In the genomic region with DNA sequence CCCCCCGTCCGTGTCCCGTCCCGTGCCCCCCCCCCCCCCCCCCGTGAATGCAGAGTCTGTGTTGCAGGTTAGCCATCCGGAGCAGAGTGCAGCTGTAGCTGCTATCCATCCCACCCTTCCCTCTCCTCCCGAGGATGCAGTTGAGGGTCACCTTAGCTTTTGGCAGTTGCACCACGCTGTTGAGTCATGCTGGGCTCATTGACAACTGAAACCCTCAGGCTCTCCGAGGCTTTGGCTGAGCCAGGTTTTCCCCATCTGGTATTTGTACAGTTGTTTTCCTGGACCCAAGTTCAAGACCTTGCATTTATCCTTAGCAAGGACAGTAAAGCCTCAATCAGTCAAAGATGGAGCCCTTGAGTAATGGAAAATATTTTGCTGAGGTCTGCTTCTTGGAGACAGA, we compare ENCODE assay signal across 16 mouse cellular contexts. TPM values are rescaled to one million over a fixed set of nuclear protein-coding genes. Genes with fewer than 3 reads are reported as not detected.
DNase-seq lines count a peak whose midpoint lies in the region; ATAC-seq and TF ChIP-seq lines count a peak whose summit lies in the region.
"Had no signal": no experiment of that assay in that cellular context is flagged by ENCODE, and none has a peak within 500 bp of the region (broad histone marks: within the 10 kb centered on the region; RNA-seq: fewer than 3 reads in every experiment).

No protein-coding gene starts in this region.

- H3K4me3 ChIP-seq in lung, postnatal 0 days (ENCODE audit: low read depth, low read length), result no peak overlapping the region

- no peak overlapping the region for H3K4me2 ChIP-seq in lung, postnatal 0 days (replicated peaks; ENCODE audit: low read depth, low read length)

- no peak for ATAC-seq in lung, postnatal 0 days
- 0 out of 2 replicates have a peak, but pooled peaks have one; percentile 23 for ATAC-seq in granulocyte monocyte progenitor cell, adult 5-6 weeks (replicated peaks; ENCODE audit: poor library complexity, severe bottlenecking)
- 0 out of 2 replicates have a peak, but pooled peaks have one; percentile 42 for ATAC-seq in megakaryocyte progenitor cell, adult 5-6 weeks (replicated peaks; ENCODE audit: poor library complexity)

- no peaks in the 10 kb centered on the region for H3K27me3 ChIP-seq in lung, postnatal 0 days (replicated peaks; ENCODE audit: insufficient read depth, low read length)

- peak; percentile 39 for DNase-seq in lung, postnatal 0 days (ENCODE audit: low spot score)
- DNase-seq in lung, postnatal 4 days, result no peak
- DNase-seq in adrenal gland, adult 2 months, result peak; percentile 86
- DNase-seq in frontal cortex, postnatal 36 days (ENCODE audit: low spot score in 2 of 2), result no peak
- DNase-seq in B cell, adult 2 months, result no peak
- DNase-seq in layer of hippocampus, postnatal 36 days, result no peak
- DNase-seq: kidney, adult 18-20 months had no signal

- H3K27ac ChIP-seq in lung, postnatal 0 days (ENCODE audit: low read length), result no peak overlapping the region

- no peak for TF ChIP-seq EP300 in lung, postnatal 0 days (IDR thresholded peaks at IDR 0.05)

- TF ChIP-seq CTCF in lung, postnatal 0 days (IDR thresholded peaks at IDR 0.05), result no peak

- H3K36me3 ChIP-seq in lung, postnatal 0 days (ENCODE audit: insufficient read depth, low read length), result no peaks in the 10 kb centered on the region
- H3K36me3 ChIP-seq: G1E had no signal

- H3K4me1 ChIP-seq in lung, postnatal 0 days (ENCODE audit: insufficient read depth, low read depth, low read length), result no peaks in the 10 kb centered on the region

- H3K9ac ChIP-seq in lung, postnatal 0 days (replicated peaks; ENCODE audit: low read depth), result no peak overlapping the region

- 20% methylated on average over 4 of the region's 9 CpGs for WGBS in lung, postnatal 0 days

- no peaks in the 10 kb centered on the region for H3K9me3 ChIP-seq in lung, postnatal 0 days (ENCODE audit: low read length)
- H3K9me3 ChIP-seq: G1E had no signal

RNA-seq across cellular contexts. Expression of gene Cpa4, which starts 12.1 kb away (rescaled TPM):
- 0.05 and 0.07 TPM in 2 replicates for polyA plus RNA-seq in lung, postnatal 0 days (2015; fragmentation: Nextera tagmentation; extraction: Ambion mirVana)
- 1 to 10 TPM; 1.6 to 2.1 TPM for total RNA-seq in adrenal gland, adult 2 months (2021)
- 0.94 and 1.1 TPM in 2 replicates for polyA plus RNA-seq in adrenal gland, adult 2 months (2012; rRNA removed)
- total RNA-seq in granulocyte monocyte progenitor cell, adult 5-6 weeks (2014; fragmentation: Nextera tagmentation), result not detected in 2 replicates
- not detected in 2 replicates for total RNA-seq in granulocyte monocyte progenitor cell, adult 5-6 weeks (2017)
- total RNA-seq in megakaryocyte progenitor cell, adult 5-6 weeks (2015), result not detected in 2 replicates
- total RNA-seq in megakaryocyte progenitor cell, adult 5-6 weeks (2017), result not detected in 2 replicates
- total RNA-seq in layer of hippocampus, postnatal 36 days (2021), result not detected
- polyA plus RNA-seq: G1E; spleen, adult 2 months; urinary bladder, adult 2 months had no signal

RNA-seq across cellular contexts. Expression of gene Cpa2, which starts 14.7 kb away (rescaled TPM):
- polyA plus RNA-seq in lung, postnatal 0 days (2015; fragmentation: Nextera tagmentation; extraction: Ambion mirVana), result 2.7 and 3.0 TPM in 2 replicates
- under 1 TPM; 0.69 to 0.98 TPM for total RNA-seq in adrenal gland, adult 2 months (2021)
- 0.10 TPM in 1 of 2 replicates, not detected in the other for polyA plus RNA-seq in adrenal gland, adult 2 months (2012; rRNA removed)
- not detected in 2 replicates for total RNA-seq in granulocyte monocyte progenitor cell, adult 5-6 weeks (2014; fragmentation: Nextera tagmentation)
- total RNA-seq in granulocyte monocyte progenitor cell, adult 5-6 weeks (2017), result 0.30 and 1.1 TPM in 2 replicates
- total RNA-seq in megakaryocyte progenitor cell, adult 5-6 weeks (2015), result 1.3 TPM in 1 of 2 replicates, not detected in the other
- total RNA-seq in megakaryocyte progenitor cell, adult 5-6 weeks (2017), result not detected in 2 replicates
- total RNA-seq in layer of hippocampus, postnatal 36 days (2021), result 1 to 10 TPM in 1 of 2 experiments, under 1 TPM in 1; 0.92 to 2.0 TPM
- total RNA-seq: G1E had no signal
- polyA plus RNA-seq: G1E had no signal

RNA-seq across cellular contexts. Expression of gene Ssmem1, which starts 46.4 kb away (rescaled TPM):
- polyA plus RNA-seq in lung, postnatal 0 days (2015; fragmentation: Nextera tagmentation; extraction: Ambion mirVana), result 0.12 TPM in 1 of 2 replicates, not detected in the other
- total RNA-seq in adrenal gland, adult 2 months (2021), result under 1 TPM in 1 of 2 experiments, not detected in 1; 0.28 TPM
- polyA plus RNA-seq in adrenal gland, adult 2 months (2012; rRNA removed), result not detected in 2 replicates
- not detected in 2 replicates for total RNA-seq in granulocyte monocyte progenitor cell, adult 5-6 weeks (2014; fragmentation: Nextera tagmentation)
- total RNA-seq in granulocyte monocyte progenitor cell, adult 5-6 weeks (2017), result 0.21 TPM in 1 of 2 replicates, not detected in the other
- total RNA-seq in megakaryocyte progenitor cell, adult 5-6 weeks (2015), result not detected in 2 replicates
- total RNA-seq in megakaryocyte progenitor cell, adult 5-6 weeks (2017), result not detected in 2 replicates
- total RNA-seq in layer of hippocampus, postnatal 36 days (2021), result 1 to 10 TPM in 1 of 2 experiments, under 1 TPM in 1; 0.70 to 1.2 TPM
- polyA plus RNA-seq: frontal cortex, adult 2 months; G1E; spleen, adult 2 months had no signal

RNA-seq across cellular contexts. Expression of gene Tmem209, which starts 46.5 kb away (rescaled TPM):
- polyA plus RNA-seq in lung, postnatal 0 days (2015; fragmentation: Nextera tagmentation; extraction: Ambion mirVana), result 14.6 TPM in 2 replicates
- 10 to 100 TPM; 24.2 to 28.0 TPM for total RNA-seq in adrenal gland, adult 2 months (2021)
- polyA plus RNA-seq in adrenal gland, adult 2 months (2012; rRNA removed), result 32.8 and 43.3 TPM in 2 replicates
- 45.0 and 65.8 TPM in 2 replicates for total RNA-seq in granulocyte monocyte progenitor cell, adult 5-6 weeks (2014; fragmentation: Nextera tagmentation)
- total RNA-seq in granulocyte monocyte progenitor cell, adult 5-6 weeks (2017), result 34.0 and 38.2 TPM in 2 replicates
- 46.5 and 62.6 TPM in 2 replicates for total RNA-seq in megakaryocyte progenitor cell, adult 5-6 weeks (2015)
- 29.4 and 31.7 TPM in 2 replicates for total RNA-seq in megakaryocyte progenitor cell, adult 5-6 weeks (2017)
- total RNA-seq in layer of hippocampus, postnatal 36 days (2021), result 10 to 100 TPM; 19.2 to 25.2 TPM

RNA-seq across cellular contexts. Expression of gene Cpa5, which starts 54.7 kb away (rescaled TPM):
- not detected in 2 replicates for polyA plus RNA-seq in lung, postnatal 0 days (2015; fragmentation: Nextera tagmentation; extraction: Ambion mirVana)
- total RNA-seq in adrenal gland, adult 2 months (2021), result not detected
- polyA plus RNA-seq in adrenal gland, adult 2 months (2012; rRNA removed), result not detected in 2 replicates
- total RNA-seq in granulocyte monocyte progenitor cell, adult 5-6 weeks (2014; fragmentation: Nextera tagmentation), result not detected in 2 replicates
- total RNA-seq in granulocyte monocyte progenitor cell, adult 5-6 weeks (2017), result not detected in 2 replicates
- not detected in 2 replicates for total RNA-seq in megakaryocyte progenitor cell, adult 5-6 weeks (2015)
- not detected in 2 replicates for total RNA-seq in megakaryocyte progenitor cell, adult 5-6 weeks (2017)
- total RNA-seq in layer of hippocampus, postnatal 36 days (2021), result not detected
- total RNA-seq: G1E; left cerebral cortex, postnatal 36 days had no signal
- polyA plus RNA-seq: frontal cortex, adult 2 months; G1E; lung, embryonic 16.5 days; neural tube, embryonic 11.5 days; spleen, adult 2 months had no signal

Comparison
In these comparisons a context has a peak if more than half of its experiments do, and no peak if none do; other contexts are left out.
1. DNase-seq: peak in lung, postnatal 0 days (single experiment) and adrenal gland, adult 2 months (single experiment); none in lung, postnatal 4 days (0 of 2), frontal cortex, postnatal 36 days (0 of 2), B cell, adult 2 months (0 of 2) and layer of hippocampus, postnatal 36 days (0 of 2).